Mouse (Mus musculus) left cerebral cortex, adult 2 months (tissue): ENCODE measurements around the gene Ube2v1. TPM values are rescaled to one million over a fixed set of nuclear protein-coding genes. Genes with fewer than 3 reads are reported as not detected.
"Not testable (repeated sequence)": the region's sequence is repeated elsewhere in the genome, so short reads cannot be mapped to it uniquely, and the experiment has no call there.

Source experiments
- DNase-seq, 2 experiments: peaks; one replicate each; pipeline ENCODE4 v3.0.0; 2021 to 2022; ENCODE audit warnings: low spot score in 2 of 2, mixed read lengths in 1 of 2; ENCODE audit errors: extremely low spot score in 1 of 2
- H3K27ac ChIP-seq: fragments of 200-600 bp; 2 replicates; pipeline ENCODE4 v1.8.1; 2022
- H3K4me3 ChIP-seq: fragments of 200-600 bp; 2 replicates; pipeline ENCODE4 v1.8.1; 2022
- CTCF ChIP-seq: fragments of 200-600 bp; IDR thresholded peaks from 2 replicates; pipeline ENCODE4 v1.8.1; 2022; ENCODE audit warnings: antibody characterized with exemption, mild to moderate bottlenecking, moderate library complexity
- intact Hi-C: fragments of 180-260 bp; cut with DNase I; formaldehyde crosslinking; loops from one replicate; pipeline ENCODE4 v1.15.1; 2025
- total RNA-seq, 2 experiments: library from RNA; stranded (reverse); gene quantifications; 2 replicates each; pipeline ENCODE4 v1.2.3; 2021

The Ube2v1 gene
- total RNA-seq, 2 experiments from 2014 or later: 244 to 274 TPM

- H3K27ac ChIP-seq, DNase-seq, intact Hi-C loops, H3K4me3 ChIP-seq: not testable (repeated sequence)
- TF ChIP-seq CTCF: peak; percentile 18
Observed at GRCm38 (mm10) chr2:167613335-167613734, 18.6 kb downstream of the Ube2v1 start.

DNA sequence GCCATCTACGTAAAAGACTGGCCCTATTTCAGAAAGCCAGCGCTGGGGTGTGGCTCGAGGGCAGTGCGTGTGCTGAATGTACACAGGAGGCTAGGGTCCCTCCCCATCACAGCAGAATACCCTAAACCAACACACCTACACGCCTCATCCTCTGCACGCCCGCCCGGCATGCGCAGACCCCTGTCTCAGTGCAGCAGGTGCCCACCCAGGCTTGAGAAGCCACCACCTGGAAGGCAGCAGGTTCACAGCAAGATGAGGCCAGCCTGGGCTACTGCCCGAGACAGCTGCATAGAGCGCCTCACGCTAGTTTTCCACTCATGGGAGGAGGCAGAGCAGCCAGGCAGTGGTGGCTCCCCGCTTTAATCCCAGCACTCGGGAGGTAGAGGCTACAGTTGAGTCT, 19.8 kb downstream of the Ube2v1 start:
- Histone ChIP-seq H3K4me3 (no peak overlapping the region), H3K27ac (no peak overlapping the region)
- intact Hi-C loops: no loop called here
- TF ChIP-seq CTCF: no peak
- no peak for DNase-seq

- no peak for DNase-seq
- Histone ChIP-seq H3K27ac (no peak overlapping the region), H3K4me3 (no peak overlapping the region)
- intact Hi-C loops: no loop called here
- TF ChIP-seq CTCF: peak; percentile 26
Observed at GRCm38 (mm10) chr2:167611287-167611686, 20.6 kb downstream of the Ube2v1 start.

- no peak for TF ChIP-seq CTCF
- Histone ChIP-seq H3K4me3 (no peak overlapping the region), H3K27ac (no peak overlapping the region)
- DNase-seq: no peak
- intact Hi-C loops: no loop called here
Observed at GRCm38 (mm10) chr2:167606745-167607123, 25.2 kb downstream of the Ube2v1 start.

- H3K4me3 ChIP-seq: no peak overlapping the region
- H3K27ac ChIP-seq: no peak overlapping the region
- DNase-seq: no peak
- intact Hi-C loops: loop anchor here (1.0 kb wide), 2 partner anchors 69 to 74 kb away; no protein-coding TSS in a partner anchor
- no peak for TF ChIP-seq CTCF
Observed at GRCm38 (mm10) chr2:167605817-167606744, 25.8 kb downstream of the Ube2v1 start.

- peak; percentile 93 for TF ChIP-seq CTCF
- Histone ChIP-seq H3K27ac (no peak overlapping the region), H3K4me3 (no peak overlapping the region)
- peak; percentile 83 to 86 for DNase-seq
- intact Hi-C loops: loop anchor here (1.0 kb wide), 2 partner anchors 68 to 73 kb away; no protein-coding TSS in a partner anchor
Observed at GRCm38 (mm10) chr2:167605178-167605794, 26.6 kb downstream of the Ube2v1 start.

DNA sequence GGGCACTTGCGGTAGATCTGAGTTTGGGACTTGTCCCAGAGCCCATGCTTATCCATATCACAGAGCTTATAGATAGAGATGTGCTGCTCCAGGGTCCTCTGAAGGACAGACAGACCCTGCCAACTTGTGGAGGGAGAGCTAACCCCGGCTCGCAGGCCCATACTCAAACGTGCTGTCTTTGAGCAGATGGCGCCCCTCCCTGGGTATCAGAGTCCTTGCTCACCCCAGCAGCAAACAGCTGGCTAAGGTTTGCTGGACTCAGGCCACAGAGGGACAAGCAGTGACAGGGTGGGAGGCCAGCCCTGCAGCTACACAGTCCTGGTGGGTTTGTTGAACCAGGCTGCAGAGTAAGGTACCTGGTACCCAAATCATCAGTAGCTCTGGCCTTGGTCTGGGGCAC, 28.9 kb downstream of the Ube2v1 start:
- TF ChIP-seq CTCF: peak; percentile 1; the same call in 1 of the 2 replicates

GRCm38 (mm10) chr2:167602364-167602763, 29.5 kb downstream of the Ube2v1 start:
- DNase-seq: no peak
- no peak for TF ChIP-seq CTCF
- Histone ChIP-seq H3K27ac (no peak overlapping the region), H3K4me3 (no peak overlapping the region)
- intact Hi-C loops: no loop called here

More for the DNA sequence above, 28.9 kb downstream of the Ube2v1 start:
- no peak for DNase-seq
- no peak overlapping the region for H3K4me3 ChIP-seq
- H3K27ac ChIP-seq: no peak overlapping the region
- intact Hi-C loops: no loop called here

DNA sequence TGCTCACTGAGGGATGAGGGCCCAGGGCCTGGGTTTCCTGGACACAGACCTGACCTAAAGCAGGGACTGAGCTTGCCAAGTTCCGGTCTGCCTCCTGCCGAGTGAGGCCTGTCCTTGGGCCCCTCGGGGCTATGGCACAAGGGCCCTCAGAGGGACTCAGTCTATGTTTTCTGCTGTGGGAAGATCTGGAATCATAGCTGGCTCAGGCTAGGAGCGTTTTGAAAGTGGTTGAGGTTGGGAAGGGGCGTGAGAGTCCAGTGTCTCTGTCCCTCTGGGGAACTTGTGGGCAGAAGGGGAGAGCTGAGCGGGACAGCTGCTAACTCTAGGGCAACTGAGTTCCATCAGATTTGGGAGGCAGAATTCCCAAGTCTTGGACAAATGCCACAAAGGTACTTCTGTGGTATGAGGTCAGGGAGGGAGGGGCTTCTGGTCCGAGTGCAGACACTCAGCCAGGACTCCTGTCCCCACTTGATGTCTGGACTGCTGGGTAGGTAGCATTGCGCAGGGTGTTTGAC, 31.4 kb downstream of the Ube2v1 start:
- no peak for DNase-seq

GRCm38 (mm10) chr2:167599917-167600316, 32.0 kb downstream of the Ube2v1 start:
- no peak for TF ChIP-seq CTCF
- intact Hi-C loops: no loop called here
- no peak overlapping the region for H3K27ac ChIP-seq
- DNase-seq: no peak
- no peak overlapping the region for H3K4me3 ChIP-seq

More for the DNA sequence above, 31.4 kb downstream of the Ube2v1 start:
- no peak for TF ChIP-seq CTCF
- H3K27ac ChIP-seq: no peak overlapping the region
- H3K4me3 ChIP-seq: no peak overlapping the region
- intact Hi-C loops: no loop called here

- Histone ChIP-seq H3K4me3 (no peak overlapping the region), H3K27ac (no peak overlapping the region)
- no peak for DNase-seq
- intact Hi-C loops: no loop called here
- TF ChIP-seq CTCF: no peak
Observed at GRCm38 (mm10) chr2:167599195-167599594, 32.7 kb downstream of the Ube2v1 start.

DNA sequence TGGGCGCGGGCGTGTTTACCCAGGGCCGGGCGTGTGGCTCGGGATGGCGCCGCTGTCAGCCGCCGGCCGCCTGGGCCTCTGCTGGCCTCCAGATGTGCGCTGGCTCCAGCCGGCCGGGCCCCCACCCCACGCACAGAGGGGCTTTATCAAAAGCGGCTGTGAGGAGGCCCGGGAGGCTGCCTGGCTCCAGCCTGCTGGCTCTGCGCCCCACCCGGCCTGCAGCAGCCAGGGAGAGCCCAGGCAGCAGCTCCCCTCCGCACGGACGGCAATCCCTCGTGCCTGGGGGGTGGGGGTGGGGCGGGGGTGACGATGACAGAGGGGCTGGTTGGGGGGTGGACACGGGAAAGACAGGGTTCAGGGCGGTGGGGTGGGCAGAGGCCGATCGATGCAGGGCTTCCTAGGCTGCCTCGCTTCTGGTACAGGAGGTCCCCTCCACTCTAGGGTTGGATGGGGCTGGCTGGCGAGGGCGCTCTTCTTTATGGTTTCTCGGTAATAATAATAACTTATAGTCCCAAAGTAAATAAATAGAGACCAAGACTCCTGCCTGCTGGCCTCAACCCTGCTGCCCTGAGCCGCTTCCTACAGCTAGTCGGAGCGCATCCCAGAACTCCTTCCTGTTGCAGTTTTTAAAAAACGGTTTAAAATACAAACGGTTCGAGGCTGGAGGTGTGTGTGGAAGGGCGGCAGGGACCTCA, 34.3 kb downstream of the Ube2v1 start:
- intact Hi-C loops: no loop called here
- TF ChIP-seq CTCF: no peak
- H3K27ac ChIP-seq: no peak overlapping the region
- H3K4me3 ChIP-seq: no peak overlapping the region
- no peak for DNase-seq
